ENCODE assay signal across 8 mouse cellular contexts in the genomic region with DNA sequence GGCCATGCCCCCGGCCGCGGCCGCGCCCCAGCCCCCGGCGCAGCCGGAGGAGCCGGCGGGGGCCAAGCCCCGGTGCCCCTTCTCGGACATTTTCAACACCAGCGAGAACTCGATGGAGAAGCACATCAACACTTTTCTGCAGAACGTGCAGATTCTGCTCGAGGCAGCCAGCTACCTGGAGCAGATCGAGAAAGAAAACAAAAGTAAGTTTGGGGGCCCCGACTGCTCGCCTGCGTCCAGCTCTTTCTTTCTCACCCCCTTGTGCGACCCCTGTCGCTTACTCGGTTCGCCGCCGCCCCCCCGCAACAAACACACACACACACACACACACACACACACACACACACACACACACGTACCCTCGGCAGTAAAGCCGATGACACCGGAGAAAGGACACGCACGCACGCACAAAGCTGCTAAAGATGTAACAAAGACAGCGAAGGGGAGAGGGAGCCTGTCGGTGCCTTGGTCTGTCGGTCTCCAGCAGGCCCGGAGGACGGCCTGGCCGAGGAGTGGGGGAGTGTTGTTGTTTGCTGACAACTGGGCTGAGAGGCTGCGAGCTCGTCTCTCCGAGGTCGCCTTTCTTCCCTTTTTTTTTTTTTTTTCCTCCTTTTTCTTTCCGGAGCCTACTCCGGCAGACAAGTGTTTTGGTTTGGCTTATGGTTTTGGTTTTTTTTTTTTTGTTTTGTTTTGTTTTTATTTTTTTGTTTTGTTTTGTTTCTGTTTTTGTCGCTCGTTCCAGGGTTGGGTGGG. TPM values are rescaled to one million over a fixed set of nuclear protein-coding genes. Genes with fewer than 3 reads are reported as not detected.
DNase-seq lines count a peak whose midpoint lies in the region; ATAC-seq and TF ChIP-seq lines count a peak whose summit lies in the region.

No protein-coding gene starts in this region.

- H3K9me3 ChIP-seq in forebrain, embryonic 10.5 days: no peaks in the 10 kb centered on the region
- no peaks in the 10 kb centered on the region for H3K9me3 ChIP-seq in hindbrain, embryonic 11.5 days (ENCODE audit: control insufficient read depth, low read length)
- H3K9me3 ChIP-seq in limb, embryonic 15.5 days: no peaks in the 10 kb centered on the region

- H3K36me3 ChIP-seq in forebrain, embryonic 10.5 days (replicated peaks): peaks cover 5% of the 10 kb centered on the region; the same call in 1 of the 2 replicates
- no peaks in the 10 kb centered on the region for H3K36me3 ChIP-seq in hindbrain, embryonic 11.5 days (ENCODE audit: control insufficient read depth, insufficient read depth, low read length)
- no peaks in the 10 kb centered on the region for H3K36me3 ChIP-seq in limb, embryonic 15.5 days
- no peaks in the 10 kb centered on the region for H3K36me3 ChIP-seq in testis, adult 2 months (ENCODE audit: control insufficient read depth, insufficient read depth, low read length)

- DNase-seq in adrenal gland, adult (ENCODE audit: inconsistent age in 2 of 2, low spot score in 1 of 2): peak; percentile 56 to 79
- DNase-seq in adrenal gland, adult 8-10 months: no peak
- peak; percentile 63 to 69 for DNase-seq in adrenal gland, postnatal 36 days
- DNase-seq in forebrain, embryonic 10.5 days (ENCODE audit: extremely low spot score, low spot score): peak; percentile 64
- peak; percentile 70 for DNase-seq in hindbrain, embryonic 11.5 days (ENCODE audit: low spot score)
- DNase-seq in natural killer cell, adult 2 months (ENCODE audit: low spot score in 2 of 2): peak; percentile 21 to 37

- peak overlapping the region; percentile 93 for H3K4me3 ChIP-seq in forebrain, embryonic 10.5 days
- peak overlapping the region; percentile 80 for H3K4me3 ChIP-seq in hindbrain, embryonic 11.5 days (ENCODE audit: low read depth, low read length)
- H3K4me3 ChIP-seq in limb, embryonic 15.5 days: peak overlapping the region; percentile 92
- peak overlapping the region; percentile 94 for H3K4me3 ChIP-seq in testis, adult 2 months (ENCODE audit: control insufficient read depth, low read depth, low read length)

- TF ChIP-seq CTCF in testis, adult 2 months (IDR thresholded peaks at IDR 0.05; ENCODE audit: control insufficient read depth, insufficient read depth, insufficient replicate concordance, low read depth, low read length): no peak

- under 1% methylated on average over 48 of the region's 48 CpGs for WGBS in forebrain, embryonic 10.5 days
- WGBS in hindbrain, embryonic 11.5 days: under 1% methylated on average over 43 of the region's 48 CpGs
- 0% methylated on average over 45 of the region's 48 CpGs for WGBS in limb, embryonic 15.5 days

- no peak for ATAC-seq in hindbrain, embryonic 11.5 days (ENCODE audit: low FRiP score)
- ATAC-seq in limb, embryonic 15.5 days (ENCODE audit: insufficient number of reproducible peaks, low FRiP score, low TSS enrichment, low read depth): no peak

- TF ChIP-seq POLR2A in testis, adult 2 months (IDR thresholded peaks at IDR 0.05; ENCODE audit: control insufficient read depth, low read depth, low read length): no peak

- peak overlapping the region; percentile 96 for H3K27ac ChIP-seq in forebrain, embryonic 10.5 days
- H3K27ac ChIP-seq in hindbrain, embryonic 11.5 days (ENCODE audit: low read depth, low read length): peak overlapping the region; percentile 93
- H3K27ac ChIP-seq in limb, embryonic 15.5 days: peak overlapping the region; percentile 98
- H3K27ac ChIP-seq in testis, adult 2 months (ENCODE audit: control insufficient read depth, insufficient read depth, low read depth, low read length): peak overlapping the region; percentile 91

- H3K9ac ChIP-seq in hindbrain, embryonic 11.5 days (ENCODE audit: low read depth, low read length): peak overlapping the region; percentile 89
- peak overlapping the region; percentile 85 for H3K9ac ChIP-seq in limb, embryonic 15.5 days

- H3K27me3 ChIP-seq in forebrain, embryonic 10.5 days (ENCODE audit: poor library complexity, severe bottlenecking): no peaks in the 10 kb centered on the region
- H3K27me3 ChIP-seq in hindbrain, embryonic 11.5 days (ENCODE audit: control insufficient read depth, insufficient read depth, low read length): no peaks in the 10 kb centered on the region
- no peaks in the 10 kb centered on the region for H3K27me3 ChIP-seq in limb, embryonic 15.5 days
- no peaks in the 10 kb centered on the region; the same call in 1 of the 2 replicates for H3K27me3 ChIP-seq in testis, adult 2 months (ENCODE audit: control insufficient read depth, insufficient read depth, low read length)

- H3K4me1 ChIP-seq in forebrain, embryonic 10.5 days: peaks cover 67% of the 10 kb centered on the region
- H3K4me1 ChIP-seq in hindbrain, embryonic 11.5 days (replicated peaks; ENCODE audit: control insufficient read depth, insufficient read depth, low read length): 0 out of 2 replicates have a peak, but pooled peaks cover 6% of the 10 kb centered on the region
- H3K4me1 ChIP-seq in limb, embryonic 15.5 days: peaks cover 15% of the 10 kb centered on the region
- H3K4me1 ChIP-seq in testis, adult 2 months (ENCODE audit: control insufficient read depth, insufficient read depth, low read length): peaks cover 25% of the 10 kb centered on the region

- H3K4me2 ChIP-seq in hindbrain, embryonic 11.5 days (replicated peaks; ENCODE audit: low read depth, low read length): peak overlapping the region; percentile 96
- H3K4me2 ChIP-seq in limb, embryonic 15.5 days: peak overlapping the region; percentile 91

RNA-seq across cellular contexts. Expression of gene Mxi1, which starts 0.6 kb away (rescaled TPM):
- 10 to 100 TPM; 33.5 to 38.1 (median 34.5) TPM for total RNA-seq in adrenal gland, adult 8-10 months (2022)
- 10 to 100 TPM; 29.7 to 39.8 TPM for total RNA-seq in adrenal gland, postnatal 36 days (2021)
- 16.1 and 20.7 TPM in 2 replicates for polyA plus RNA-seq in forebrain, embryonic 10.5 days (2016; fragmentation: Nextera tagmentation; extraction: Ambion mirVana)
- 59.6 and 73.7 TPM in 2 replicates for polyA plus RNA-seq in hindbrain, embryonic 11.5 days (2014; fragmentation: Nextera tagmentation; extraction: Ambion mirVana)
- 35.4 and 40.1 TPM in 2 replicates for polyA plus RNA-seq in limb, embryonic 15.5 days (2015; fragmentation: Nextera tagmentation; extraction: Ambion mirVana)
- polyA plus RNA-seq in testis, adult 2 months (2012; rRNA removed): 54.8 and 55.6 TPM in 2 replicates
